Mouse (Mus musculus) hindbrain, embryonic 16.5 days (tissue): ENCODE measurements around the gene Mpv17l2. TPM values are rescaled to one million over a fixed set of nuclear protein-coding genes. Genes with fewer than 3 reads are reported as not detected.
A peak's percentile ranks its signal among the peaks of the same experiment; 100 is the strongest.

Experiments used
- ATAC-seq: fragments of 200-750 bp; cut with Nextera tagmentation; 2 replicates; pipeline ENCODE4 v1.8.0; 2017; ENCODE audit warnings: moderate TSS enrichment, moderate library complexity
- H3K27ac ChIP-seq: fragments of 300-500 bp; sonication (generic); 2 replicates; pipeline ENCODE4 v1.5.1; 2014; ENCODE audit warnings: low read depth, mild to moderate bottlenecking, control low read depth, low read length, moderate library complexity
- H3K27me3 ChIP-seq: fragments of 300-500 bp; sonication (generic); replicated peaks from 2 replicates; pipeline ENCODE4 v1.6.1; 2014; ENCODE audit warnings: low read length; ENCODE audit not compliant: control insufficient read depth, insufficient read depth
- H3K36me3 ChIP-seq: fragments of 300-500 bp; sonication (generic); 2 replicates; pipeline ENCODE4 v1.6.1; 2014; ENCODE audit warnings: mild to moderate bottlenecking, low read length, moderate library complexity, mixed read lengths; ENCODE audit not compliant: control insufficient read depth, insufficient read depth
- H3K4me1 ChIP-seq: fragments of 300-500 bp; sonication (generic); 2 replicates; pipeline ENCODE4 v1.6.1; 2014; ENCODE audit warnings: low read depth, low read length; ENCODE audit not compliant: control insufficient read depth, insufficient read depth
- H3K4me2 ChIP-seq: fragments of 300-500 bp; sonication (generic); 2 replicates; pipeline ENCODE4 v1.6.1; 2014; ENCODE audit warnings: mild to moderate bottlenecking, low read length, control low read depth, moderate library complexity
- H3K4me3 ChIP-seq: fragments of 300-500 bp; sonication (generic); 2 replicates; pipeline ENCODE4 v1.5.1; 2014; ENCODE audit warnings: mild to moderate bottlenecking, low read length, control low read depth, moderate library complexity
- H3K9ac ChIP-seq: fragments of 300-500 bp; sonication (generic); 2 replicates; pipeline ENCODE4 v1.6.1; 2014; ENCODE audit warnings: low read depth, mild to moderate bottlenecking, control low read depth, low read length, moderate library complexity
- H3K9me3 ChIP-seq: fragments of 300-500 bp; sonication (generic); 2 replicates; pipeline ENCODE4 v1.6.1; 2014; ENCODE audit warnings: mild to moderate bottlenecking, low read length, moderate library complexity; ENCODE audit not compliant: control insufficient read depth
- WGBS: fragments of 180-500 bp; shearing (Covaris S2); extraction: QIAGEN DNeasy Blood & Tissue Kit; methylation state at CpG from one replicate; pipeline ENCODE4 v1.1.7; 2014; 5-methylcytosine and 5-hydroxymethylcytosine counted together
- polyA plus RNA-seq: library from polyadenylated mRNA; unstranded; fragments of >200 nt; fragmentation: Nextera tagmentation; extraction: Ambion mirVana; gene quantifications from 2 replicates; pipeline ENCODE4 v1.2.1, GENCODE M21; 2015

Gene Mpv17l2
- polyA plus RNA-seq, 1 experiment from 2014 or later: 49.9 TPM

GRCm38 (mm10) chr8:70764676-70765075 lies 3.9 kb upstream of the Mpv17l2 start:
- no peak overlapping the region for H3K9ac ChIP-seq
- no peak overlapping the region for H3K4me3 ChIP-seq
- WGBS: 95% methylated on average over 13 of the region's 13 CpGs
- no peaks in the 10 kb centered on the region for H3K27me3 ChIP-seq
- H3K27ac ChIP-seq: no peak overlapping the region
- ATAC-seq: no peak
- H3K4me2 ChIP-seq: no peak overlapping the region
- H3K36me3 ChIP-seq: peaks cover 15% of the 10 kb centered on the region
- H3K4me1 ChIP-seq: peaks cover 16% of the 10 kb centered on the region
- no peaks in the 10 kb centered on the region for H3K9me3 ChIP-seq

- Histone ChIP-seq H3K4me1 (peaks cover 22% of the 10 kb centered on the region), H3K9me3 (no peaks in the 10 kb centered on the region), H3K9ac (no peak overlapping the region), H3K36me3 (peaks cover 13% of the 10 kb centered on the region), H3K27ac (no peak overlapping the region), H3K4me2 (no peak overlapping the region), H3K4me3 (no peak overlapping the region), H3K27me3 (no peaks in the 10 kb centered on the region)
- ATAC-seq: no peak
- 85% methylated on average over 8 of the region's 8 CpGs for WGBS
These were observed 3.3 kb upstream of the Mpv17l2 start for GRCm38 (mm10) chr8:70764026-70764425.

GRCm38 (mm10) chr8:70763354-70763753 lies 2.6 kb upstream of the Mpv17l2 start:
- Histone ChIP-seq H3K27ac (no peak overlapping the region), H3K9ac (no peak overlapping the region), H3K36me3 (peaks cover 9% of the 10 kb centered on the region), H3K4me1 (peaks cover 29% of the 10 kb centered on the region), H3K4me3 (no peak overlapping the region), H3K9me3 (no peaks in the 10 kb centered on the region), H3K27me3 (no peaks in the 10 kb centered on the region), H3K4me2 (no peak overlapping the region)
- no peak for ATAC-seq
- 3% methylated on average over 3 of the region's 3 CpGs for WGBS

- no peaks in the 10 kb centered on the region for H3K27me3 ChIP-seq
- no peak overlapping the region for H3K4me3 ChIP-seq
- H3K4me2 ChIP-seq: no peak overlapping the region
- WGBS: 92% methylated on average over 1 of the region's 1 CpGs
- no peak for ATAC-seq
- peaks cover 36% of the 10 kb centered on the region for H3K4me1 ChIP-seq
- no peak overlapping the region for H3K27ac ChIP-seq
- H3K9me3 ChIP-seq: no peaks in the 10 kb centered on the region
- no peak overlapping the region for H3K9ac ChIP-seq
- H3K36me3 ChIP-seq: peaks cover 12% of the 10 kb centered on the region
These were observed 1.4 kb upstream of the Mpv17l2 start for GRCm38 (mm10) chr8:70762118-70762517.

GRCm38 (mm10) chr8:70760350-70760749 lies 396 bp downstream of the Mpv17l2 start:
- H3K4me1 ChIP-seq: peaks cover 43% of the 10 kb centered on the region
- 0% methylated on average over 21 of the region's 22 CpGs for WGBS

GRCm38 (mm10) chr8:70758616-70759561 lies 1.9 kb downstream of the Mpv17l2 start:
- Histone ChIP-seq H3K9ac (no peak overlapping the region), H3K27me3 (no peaks in the 10 kb centered on the region), H3K9me3 (no peaks in the 10 kb centered on the region), H3K4me3 (no peak overlapping the region), H3K4me2 (peak overlapping the region; percentile 82; the same call in 1 of the 2 replicates), H3K36me3 (peaks cover 22% of the 10 kb centered on the region), H3K4me1 (peaks cover 44% of the 10 kb centered on the region), H3K27ac (peak overlapping the region; percentile 57; the same call in 1 of the 2 replicates)
- WGBS: 66% methylated on average over 18 of the region's 19 CpGs
- ATAC-seq: no peak

More at GRCm38 (mm10) chr8:70760350-70760749, 396 bp downstream of the Mpv17l2 start:
- Histone ChIP-seq H3K27ac (peak overlapping the region; percentile 82), H3K9me3 (no peaks in the 10 kb centered on the region), H3K4me3 (peak overlapping the region; percentile 79), H3K36me3 (peaks cover 22% of the 10 kb centered on the region), H3K27me3 (no peaks in the 10 kb centered on the region), H3K4me2 (peak overlapping the region; percentile 82), H3K9ac (peak overlapping the region; percentile 88)
- no peak for ATAC-seq

- Histone ChIP-seq H3K4me2 (no peak overlapping the region), H3K9me3 (no peaks in the 10 kb centered on the region), H3K27me3 (no peaks in the 10 kb centered on the region), H3K9ac (no peak overlapping the region; the same call in 1 of the 2 replicates), H3K4me1 (peaks cover 44% of the 10 kb centered on the region), H3K36me3 (peaks cover 22% of the 10 kb centered on the region), H3K27ac (peak overlapping the region; percentile 21; the same call in 1 of the 2 replicates), H3K4me3 (no peak overlapping the region)
- WGBS: 67% methylated on average over 7 of the region's 7 CpGs
- no peak for ATAC-seq
These were observed 2.5 kb downstream of the Mpv17l2 start for GRCm38 (mm10) chr8:70758308-70758615.

- no peak overlapping the region for H3K4me2 ChIP-seq
- H3K27me3 ChIP-seq: no peaks in the 10 kb centered on the region
- no peaks in the 10 kb centered on the region for H3K9me3 ChIP-seq
- peaks cover 22% of the 10 kb centered on the region for H3K36me3 ChIP-seq
- H3K4me1 ChIP-seq: peaks cover 44% of the 10 kb centered on the region
- WGBS: 57% methylated on average over 22 of the region's 22 CpGs
- no peak overlapping the region for H3K4me3 ChIP-seq
- peak overlapping the region; percentile 14; the same call in 1 of the 2 replicates for H3K9ac ChIP-seq
- ATAC-seq: no peak
- H3K27ac ChIP-seq: peak overlapping the region; percentile 46; the same call in 1 of the 2 replicates
These were observed 3.0 kb downstream of the Mpv17l2 start for GRCm38 (mm10) chr8:70757523-70758307.
